Mouse (Mus musculus) intestine, embryonic 14.5 days (tissue): ENCODE results near the gene Il12b. TPM values are rescaled to one million over a fixed set of nuclear protein-coding genes. Genes with fewer than 3 reads are reported as not detected.

Experiments used
- ATAC-seq: fragments of 200-750 bp; cut with Nextera tagmentation; replicated peaks from 2 replicates; pipeline ENCODE4 v1.8.0; 2017; ENCODE audit warnings: low read depth, moderate number of reproducible peaks, moderate TSS enrichment, moderate library complexity; ENCODE audit not compliant: low FRiP score, low TSS enrichment
- DNase-seq: peaks from one replicate; pipeline ENCODE4 v3.0.0-alpha.2; 2018; ENCODE audit warnings: low spot score
- H3K27ac ChIP-seq: fragments of 300-500 bp; sonication (generic); 2 replicates; pipeline ENCODE4 v1.5.1; 2014; ENCODE audit warnings: low read depth, mild to moderate bottlenecking, control low read depth
- H3K27me3 ChIP-seq: fragments of 300-500 bp; sonication (generic); replicated peaks from 2 replicates; pipeline ENCODE4 v1.6.1; 2014; ENCODE audit warnings: low read length, control low read depth; ENCODE audit not compliant: control insufficient read depth, insufficient read depth
- H3K36me3 ChIP-seq: fragments of 300-500 bp; sonication (generic); 2 replicates; pipeline ENCODE4 v1.6.1; 2014; ENCODE audit warnings: low read length, control low read depth; ENCODE audit not compliant: control insufficient read depth, insufficient read depth
- H3K4me1 ChIP-seq: fragments of 300-500 bp; sonication (generic); replicated peaks from 2 replicates; pipeline ENCODE4 v1.6.1; 2014; ENCODE audit warnings: low read length, control low read depth, mixed read lengths; ENCODE audit not compliant: control insufficient read depth, insufficient read depth
- H3K4me2 ChIP-seq: fragments of 300-500 bp; sonication (generic); 2 replicates; pipeline ENCODE4 v1.6.1; 2014; ENCODE audit warnings: low read length
- H3K4me3 ChIP-seq: fragments of 300-500 bp; sonication (generic); 2 replicates; pipeline ENCODE4 v1.5.1; 2014; ENCODE audit warnings: low read depth, low read length, control low read depth, mixed read lengths
- H3K9ac ChIP-seq: fragments of 300-500 bp; sonication (generic); 2 replicates; pipeline ENCODE4 v1.6.1; 2014; ENCODE audit warnings: mild to moderate bottlenecking, low read length
- H3K9me3 ChIP-seq: fragments of 300-500 bp; sonication (generic); 2 replicates; pipeline ENCODE4 v1.6.1; 2016; ENCODE audit warnings: low read length, control low read depth; ENCODE audit not compliant: control insufficient read depth
- WGBS: fragments of 180-500 bp; shearing (Covaris S2); extraction: QIAGEN DNeasy Blood & Tissue Kit; methylation state at CpG from one replicate; pipeline ENCODE4 v1.1.7; 2014; 5-methylcytosine and 5-hydroxymethylcytosine counted together
- polyA plus RNA-seq: library from polyadenylated mRNA; unstranded; fragments of >200 nt; fragmentation: Nextera tagmentation; extraction: Ambion mirVana; gene quantifications from 2 replicates; pipeline ENCODE4 v1.2.1, GENCODE M21; 2014

The Il12b gene
- polyA plus RNA-seq, 1 experiment from 2014 or later: not detected

GRCm38 (mm10) chr11:44405113-44405512, 5.2 kb downstream of the Il12b start:
- no peaks in the 10 kb centered on the region for H3K9me3 ChIP-seq
- no peaks in the 10 kb centered on the region for H3K4me1 ChIP-seq
- 89% methylated on average over 4 of the region's 4 CpGs for WGBS
- no peak overlapping the region for H3K9ac ChIP-seq
- H3K36me3 ChIP-seq: no peaks in the 10 kb centered on the region
- no peaks in the 10 kb centered on the region for H3K27me3 ChIP-seq
- DNase-seq: no peak
- no peak overlapping the region for H3K27ac ChIP-seq
- ATAC-seq: no peak
- H3K4me2 ChIP-seq: no peak overlapping the region
- no peak overlapping the region for H3K4me3 ChIP-seq

GRCm38 (mm10) chr11:44405961-44406360, 6.1 kb downstream of the Il12b start:
- H3K36me3 ChIP-seq: no peaks in the 10 kb centered on the region
- H3K4me1 ChIP-seq: no peaks in the 10 kb centered on the region
- no peak overlapping the region for H3K27ac ChIP-seq
- no peak overlapping the region for H3K9ac ChIP-seq
- H3K4me3 ChIP-seq: no peak overlapping the region
- H3K27me3 ChIP-seq: no peaks in the 10 kb centered on the region
- no peak for ATAC-seq
- H3K9me3 ChIP-seq: no peaks in the 10 kb centered on the region
- WGBS: 47% methylated on average over 1 of the region's 1 CpGs
- H3K4me2 ChIP-seq: no peak overlapping the region
- DNase-seq: no peak

- no peak for DNase-seq
- no peaks in the 10 kb centered on the region for H3K4me1 ChIP-seq
- 78% methylated on average over 5 of the region's 5 CpGs for WGBS
- H3K4me3 ChIP-seq: no peak overlapping the region
- no peaks in the 10 kb centered on the region for H3K9me3 ChIP-seq
- H3K36me3 ChIP-seq: no peaks in the 10 kb centered on the region
- H3K27me3 ChIP-seq: no peaks in the 10 kb centered on the region
- no peak for ATAC-seq
- no peak overlapping the region for H3K9ac ChIP-seq
- no peak overlapping the region for H3K4me2 ChIP-seq
- no peak overlapping the region for H3K27ac ChIP-seq
These were observed 6.6 kb downstream of the Il12b start for GRCm38 (mm10) chr11:44406457-44406856.

GRCm38 (mm10) chr11:44408626-44409025, 8.8 kb downstream of the Il12b start:
- Histone ChIP-seq H3K4me2 (no peak overlapping the region), H3K4me1 (no peaks in the 10 kb centered on the region), H3K9ac (no peak overlapping the region), H3K4me3 (no peak overlapping the region), H3K27me3 (no peaks in the 10 kb centered on the region), H3K9me3 (no peaks in the 10 kb centered on the region), H3K36me3 (no peaks in the 10 kb centered on the region), H3K27ac (no peak overlapping the region)
- DNase-seq (no peak), ATAC-seq (no peak)
- WGBS: 40% methylated on average over 5 of the region's 5 CpGs

GRCm38 (mm10) chr11:44410413-44410812, 10.6 kb downstream of the Il12b start:
- H3K27ac ChIP-seq: no peak overlapping the region
- no peak for ATAC-seq
- no peaks in the 10 kb centered on the region for H3K27me3 ChIP-seq
- no peak for DNase-seq
- H3K36me3 ChIP-seq: no peaks in the 10 kb centered on the region
- H3K4me1 ChIP-seq: no peaks in the 10 kb centered on the region
- H3K4me2 ChIP-seq: no peak overlapping the region
- 47% methylated on average over 3 of the region's 3 CpGs for WGBS
- H3K9ac ChIP-seq: no peak overlapping the region
- no peaks in the 10 kb centered on the region for H3K9me3 ChIP-seq
- no peak overlapping the region for H3K4me3 ChIP-seq

- DNase-seq (no peak), ATAC-seq (no peak)
- Histone ChIP-seq H3K4me1 (no peaks in the 10 kb centered on the region), H3K9ac (no peak overlapping the region), H3K4me3 (no peak overlapping the region), H3K9me3 (no peaks in the 10 kb centered on the region), H3K4me2 (no peak overlapping the region), H3K27me3 (no peaks in the 10 kb centered on the region), H3K27ac (no peak overlapping the region), H3K36me3 (no peaks in the 10 kb centered on the region)
- WGBS: 80% methylated on average over 8 of the region's 8 CpGs
These were observed 12.4 kb downstream of the Il12b start for GRCm38 (mm10) chr11:44412276-44412675.

- no peaks in the 10 kb centered on the region for H3K9me3 ChIP-seq
- no peaks in the 10 kb centered on the region for H3K36me3 ChIP-seq
- no peak overlapping the region for H3K27ac ChIP-seq
- DNase-seq (no peak), ATAC-seq (no peak)
- no peak overlapping the region for H3K9ac ChIP-seq
- H3K4me3 ChIP-seq: no peak overlapping the region
- H3K27me3 ChIP-seq: no peaks in the 10 kb centered on the region
- H3K4me2 ChIP-seq: no peak overlapping the region
- no peaks in the 10 kb centered on the region for H3K4me1 ChIP-seq
- WGBS: 86% methylated on average over 3 of the region's 3 CpGs
These were observed 13.5 kb downstream of the Il12b start for GRCm38 (mm10) chr11:44413371-44413770.

- Histone ChIP-seq H3K9ac (no peak overlapping the region), H3K4me2 (no peak overlapping the region), H3K27me3 (no peaks in the 10 kb centered on the region), H3K36me3 (no peaks in the 10 kb centered on the region), H3K4me3 (no peak overlapping the region), H3K27ac (no peak overlapping the region), H3K4me1 (no peaks in the 10 kb centered on the region), H3K9me3 (no peaks in the 10 kb centered on the region)
- DNase-seq (no peak), ATAC-seq (no peak)
- WGBS: 86% methylated on average over 3 of the region's 3 CpGs
These were observed 14.7 kb downstream of the Il12b start for GRCm38 (mm10) chr11:44414605-44415004.

GRCm38 (mm10) chr11:44417403-44417802, 17.5 kb downstream of the Il12b start:
- whole genome bisulfite sequencing: 45% methylated on average over 1 of the region's 1 CpGs
- DNase-seq: no peak
- no peaks in the 10 kb centered on the region for H3K27me3 ChIP-seq
- H3K27ac ChIP-seq: no peak overlapping the region
- no peak overlapping the region for H3K4me3 ChIP-seq
- no peak for ATAC-seq
- no peak overlapping the region for H3K9ac ChIP-seq
- no peaks in the 10 kb centered on the region for H3K36me3 ChIP-seq
- no peaks in the 10 kb centered on the region for H3K9me3 ChIP-seq
- no peak overlapping the region for H3K4me2 ChIP-seq
- H3K4me1 ChIP-seq: no peaks in the 10 kb centered on the region
